Mouse (Mus musculus) ES-Bruce4 (cell line): ENCODE measurements around the gene Mgat1. TPM values are rescaled to one million over a fixed set of nuclear protein-coding genes. Genes with fewer than 3 reads are reported as not detected.

Source experiments
- H3K27ac ChIP-seq: 2 replicates; pipeline ENCODE4 v1.5.1; 2012; ENCODE audit warnings: low read length, inconsistent platforms; ENCODE audit not compliant: insufficient read depth
- H3K27me3 ChIP-seq: 2 replicates; pipeline ENCODE4 v1.6.1; 2012; ENCODE audit warnings: mild to moderate bottlenecking, low read length, inconsistent platforms; ENCODE audit not compliant: control insufficient read depth, poor library complexity, insufficient read depth, severe bottlenecking
- H3K36me3 ChIP-seq: 2 replicates; pipeline ENCODE4 v1.6.1; 2012; ENCODE audit warnings: inconsistent platforms, mild to moderate bottlenecking, low read length, moderate library complexity; ENCODE audit not compliant: control insufficient read depth, poor library complexity, insufficient read depth, severe bottlenecking
- H3K4me1 ChIP-seq: one replicate; pipeline ENCODE4 v1.8.1; 2011; ENCODE audit warnings: low read length; ENCODE audit not compliant: control insufficient read depth, insufficient read depth
- H3K4me3 ChIP-seq: 2 replicates; pipeline ENCODE4 v1.5.1; 2011; ENCODE audit warnings: low read depth, mild to moderate bottlenecking, low read length
- H3K9ac ChIP-seq: 2 replicates; pipeline ENCODE4 v1.6.1; 2012; ENCODE audit warnings: low read depth, mild to moderate bottlenecking, inconsistent platforms; ENCODE audit not compliant: poor library complexity, severe bottlenecking
- H3K9me3 ChIP-seq: replicated peaks from 2 replicates; pipeline ENCODE4 v1.6.1; 2012; ENCODE audit warnings: mild to moderate bottlenecking, low read length, inconsistent platforms; ENCODE audit not compliant: control insufficient read depth, poor library complexity, insufficient read depth, severe bottlenecking
- CTCF ChIP-seq: IDR thresholded peaks from one replicate; pipeline ENCODE4 v1.8.1; 2011; ENCODE audit warnings: low read depth, low read length
- EP300 ChIP-seq: IDR thresholded peaks from 2 replicates; pipeline ENCODE4 v1.6.1; 2011; ENCODE audit warnings: low read depth, low read length; ENCODE audit not compliant: insufficient read depth
- POLR2A ChIP-seq: IDR thresholded peaks from one replicate; pipeline ENCODE4 v1.8.1; 2011; ENCODE audit warnings: low read length; ENCODE audit not compliant: insufficient read depth
- polyA plus RNA-seq: library from polyadenylated mRNA; stranded (reverse); fragments of >200 nt; gene quantifications from 2 replicates; pipeline ENCODE4 v1.2.4, GENCODE M21; 2011; ENCODE audit warnings: low read depth; ENCODE audit not compliant: missing spikeins, insufficient read depth, insufficient read length

Mgat1 gene
- polyA plus RNA-seq, 1 experiment, result 21.1 TPM

- Histone ChIP-seq H3K4me1 (peaks cover 1% of the 10 kb centered on the region), H3K27me3 (no peaks in the 10 kb centered on the region), H3K27ac (peak overlapping the region; percentile 90), H3K9me3 (no peaks in the 10 kb centered on the region), H3K4me3 (peak overlapping the region; percentile 69), H3K36me3 (no peaks in the 10 kb centered on the region; the same call in 1 of the 2 replicates), H3K9ac (peak overlapping the region; percentile 51)
- no peak for TF ChIP-seq EP300
- no peak for TF ChIP-seq POLR2A
- no peak for TF ChIP-seq CTCF
Observed at GRCm38 (mm10) chr11:49244595-49244930, 572 bp downstream of the Mgat1 start.

DNA sequence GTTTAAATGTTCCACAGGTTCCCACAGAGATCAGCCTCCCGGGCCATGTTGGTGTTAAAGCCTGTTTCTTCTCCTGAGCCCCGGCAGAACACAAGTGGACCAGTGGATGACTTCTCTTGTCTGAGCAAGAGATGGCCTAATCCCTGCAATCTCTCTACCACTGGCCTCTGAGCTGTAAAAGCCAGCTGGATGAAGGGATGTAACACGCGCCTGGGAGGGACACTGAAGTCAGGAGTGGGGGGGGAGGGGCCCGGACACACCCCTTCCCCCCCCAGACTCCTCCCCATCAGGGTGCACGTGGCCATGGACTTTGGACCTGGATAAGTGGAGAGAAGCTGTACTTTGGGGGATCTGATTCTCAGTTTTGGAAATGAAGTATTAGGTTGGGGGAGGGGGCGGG lies 1.2 kb downstream of the Mgat1 start:
- H3K36me3 ChIP-seq, result no peaks in the 10 kb centered on the region; the same call in 1 of the 2 replicates
- H3K9me3 ChIP-seq, result no peaks in the 10 kb centered on the region
- peak overlapping the region; percentile 56 for H3K4me3 ChIP-seq
- H3K27me3 ChIP-seq, result no peaks in the 10 kb centered on the region
- peak overlapping the region; percentile 56 for H3K9ac ChIP-seq
- no peak for TF ChIP-seq EP300
- peaks cover 1% of the 10 kb centered on the region for H3K4me1 ChIP-seq
- H3K27ac ChIP-seq, result peak overlapping the region; percentile 23; the same call in 1 of the 2 replicates

GRCm38 (mm10) chr11:49245634-49246415 lies 1.8 kb downstream of the Mgat1 start:
- no peaks in the 10 kb centered on the region; the same call in 1 of the 2 replicates for H3K36me3 ChIP-seq
- no peaks in the 10 kb centered on the region for H3K27me3 ChIP-seq
- peaks cover 1% of the 10 kb centered on the region for H3K4me1 ChIP-seq
- H3K9ac ChIP-seq, result peak overlapping the region; percentile 56
- no peak for TF ChIP-seq POLR2A
- no peak for TF ChIP-seq EP300
- TF ChIP-seq CTCF, result no peak
- peak overlapping the region; percentile 56 for H3K4me3 ChIP-seq
- H3K9me3 ChIP-seq, result no peaks in the 10 kb centered on the region
- H3K27ac ChIP-seq, result peak overlapping the region; percentile 45; the same call in 1 of the 2 replicates

DNA sequence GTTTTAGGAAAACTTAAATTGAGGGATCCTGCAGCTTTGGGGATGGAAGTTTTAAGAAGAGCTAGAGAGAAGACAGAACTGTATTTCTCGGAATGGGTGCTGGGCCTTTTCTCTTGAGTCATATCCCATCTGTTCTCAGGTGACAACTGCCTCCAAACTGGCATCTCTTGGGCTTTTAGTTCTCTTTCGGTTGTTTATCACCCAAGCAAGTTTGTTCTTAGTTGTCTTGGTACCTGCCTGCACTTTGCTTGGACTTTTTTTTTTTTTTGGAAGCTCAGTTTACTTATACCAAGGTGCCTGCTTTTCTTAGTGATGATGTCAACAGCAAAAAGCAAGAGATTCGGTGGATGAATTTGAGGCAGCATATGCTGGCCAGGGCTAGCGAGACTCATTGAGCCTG lies 2.5 kb downstream of the Mgat1 start:
- TF ChIP-seq CTCF (no peak), POLR2A (no peak), EP300 (no peak)
- Histone ChIP-seq H3K9me3 (no peaks in the 10 kb centered on the region), H3K4me1 (peaks cover 1% of the 10 kb centered on the region), H3K9ac (no peak overlapping the region), H3K36me3 (no peaks in the 10 kb centered on the region), H3K4me3 (no peak overlapping the region), H3K27ac (no peak overlapping the region), H3K27me3 (no peaks in the 10 kb centered on the region)

DNA sequence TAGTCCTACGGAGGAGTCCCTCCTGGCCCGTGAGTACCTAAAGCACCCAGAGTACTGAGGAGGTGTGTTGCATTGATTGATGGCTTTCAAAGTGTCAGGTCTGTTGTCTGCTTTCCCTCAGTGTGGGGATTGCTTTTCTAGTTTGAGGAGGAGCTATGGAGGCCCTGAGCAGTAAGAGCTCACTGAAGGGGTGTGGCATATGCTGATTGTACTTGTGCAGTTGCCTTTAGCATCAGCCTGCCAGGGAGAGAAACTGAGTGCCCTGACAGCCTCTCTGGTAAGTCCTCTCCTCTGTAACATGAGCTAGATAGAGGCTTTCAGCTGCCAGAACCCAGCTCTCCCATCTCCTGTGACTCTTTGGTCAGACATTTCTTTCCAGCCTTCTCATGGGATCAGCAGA lies 3.3 kb downstream of the Mgat1 start:
- Histone ChIP-seq H3K27ac (no peak overlapping the region), H3K9ac (no peak overlapping the region), H3K4me3 (no peak overlapping the region), H3K9me3 (no peaks in the 10 kb centered on the region), H3K36me3 (no peaks in the 10 kb centered on the region), H3K27me3 (no peaks in the 10 kb centered on the region), H3K4me1 (peaks cover 1% of the 10 kb centered on the region)
- no peak for TF ChIP-seq CTCF
- no peak for TF ChIP-seq POLR2A
- no peak for TF ChIP-seq EP300

GRCm38 (mm10) chr11:49248226-49248973 lies 4.4 kb downstream of the Mgat1 start:
- no peaks in the 10 kb centered on the region for H3K27me3 ChIP-seq
- no peak overlapping the region for H3K27ac ChIP-seq
- peaks cover 1% of the 10 kb centered on the region for H3K4me1 ChIP-seq
- H3K4me3 ChIP-seq, result no peak overlapping the region
- TF ChIP-seq EP300, result no peak
- no peak for TF ChIP-seq POLR2A
- TF ChIP-seq CTCF, result no peak
- no peak overlapping the region for H3K9ac ChIP-seq
- H3K9me3 ChIP-seq, result no peaks in the 10 kb centered on the region
- no peaks in the 10 kb centered on the region for H3K36me3 ChIP-seq
